8 mouse cellular contexts compared by ENCODE assay signal in genomic region chr9:61915393-61916005, GRCm38 (mm10). TPM values are rescaled to one million over a fixed set of nuclear protein-coding genes. Genes with fewer than 3 reads are reported as not detected.
DNase-seq lines count a peak whose midpoint lies in the region; ATAC-seq and TF ChIP-seq lines count a peak whose summit lies in the region.

No protein-coding gene starts in this region.

- H3K79me2 ChIP-seq in myocyte (ENCODE audit: control insufficient read depth, insufficient read depth) = peaks cover 9% of the 10 kb centered on the region

- peak overlapping the region; percentile 95; the same call in 1 of the 2 replicates for H3K27ac ChIP-seq in layer of hippocampus, adult 2 months
- no peak overlapping the region for H3K27ac ChIP-seq in embryonic facial prominence, embryonic 11.5 days (replicated peaks; ENCODE audit: low read depth, low read length)
- H3K27ac ChIP-seq in intestine, embryonic 15.5 days = peak overlapping the region; percentile 97

- peak overlapping the region; percentile 67 for H3K4me2 ChIP-seq in embryonic facial prominence, embryonic 11.5 days (ENCODE audit: low read depth, low read length)
- H3K4me2 ChIP-seq in intestine, embryonic 15.5 days (replicated peaks) = peak overlapping the region; percentile 82
- peak overlapping the region; percentile 73 for H3K4me2 ChIP-seq in myocyte (ENCODE audit: low read depth)

- H3ac ChIP-seq in myocyte (ENCODE audit: control insufficient read depth, insufficient read length) = no peak overlapping the region

- H3K36me3 ChIP-seq in embryonic facial prominence, embryonic 11.5 days (replicated peaks; ENCODE audit: control insufficient read depth, insufficient read depth, low read depth, low read length) = peaks cover 3% of the 10 kb centered on the region
- peaks cover 20% of the 10 kb centered on the region; the same call in 1 of the 2 replicates for H3K36me3 ChIP-seq in intestine, embryonic 15.5 days
- no peaks in the 10 kb centered on the region for H3K36me3 ChIP-seq in myocyte (ENCODE audit: control insufficient read depth, insufficient read depth)

- no peak for TF ChIP-seq POLR2A in myocyte (IDR thresholded peaks at IDR 0.05; ENCODE audit: insufficient read length, low read depth)

- no peaks in the 10 kb centered on the region for H3K4me1 ChIP-seq in embryonic facial prominence, embryonic 11.5 days (ENCODE audit: control insufficient read depth, insufficient read depth, low read length)
- peaks cover 8% of the 10 kb centered on the region; the same call in 1 of the 2 replicates for H3K4me1 ChIP-seq in intestine, embryonic 15.5 days (replicated peaks)

- ATAC-seq in embryonic facial prominence, embryonic 11.5 days (replicated peaks; ENCODE audit: insufficient number of reproducible peaks, low FRiP score, low TSS enrichment, low read depth) = no peak
- no peak for ATAC-seq in intestine, embryonic 15.5 days
- no peak for ATAC-seq in monocyte, adult 5-6 weeks (replicated peaks; ENCODE audit: insufficient number of reproducible peaks, low FRiP score, low TSS enrichment, poor library complexity, severe bottlenecking)

- H3K27me3 ChIP-seq in embryonic facial prominence, embryonic 11.5 days (ENCODE audit: control insufficient read depth, insufficient read depth, low read length) = no peaks in the 10 kb centered on the region
- no peaks in the 10 kb centered on the region for H3K27me3 ChIP-seq in intestine, embryonic 15.5 days (replicated peaks)
- H3K27me3 ChIP-seq in myocyte (ENCODE audit: control insufficient read depth, insufficient read depth, insufficient read length) = no peaks in the 10 kb centered on the region

- no peak for TF ChIP-seq CTCF in layer of hippocampus, adult 2 months (conservative IDR thresholded peaks at IDR 0.05)

- no peaks in the 10 kb centered on the region for H3K9me3 ChIP-seq in embryonic facial prominence, embryonic 11.5 days (replicated peaks; ENCODE audit: control insufficient read depth, low read length)
- no peaks in the 10 kb centered on the region for H3K9me3 ChIP-seq in intestine, embryonic 15.5 days

- 45% methylated on average over 4 of the region's 4 CpGs for WGBS in embryonic facial prominence, embryonic 11.5 days
- WGBS in intestine, embryonic 15.5 days = 45% methylated on average over 4 of the region's 4 CpGs

- DNase-seq in layer of hippocampus, adult 2 months (ENCODE audit: low spot score in 2 of 2) = no peak
- DNase-seq in layer of hippocampus, postnatal 14 days (ENCODE audit: low spot score in 2 of 2) = no peak
- no peak for DNase-seq in embryonic facial prominence, embryonic 11.5 days (ENCODE audit: low spot score)
- no peak for DNase-seq in thymus, postnatal 14 days
- DNase-seq in layer of hippocampus, adult 11-12 months (ENCODE audit: low spot score) = no peak

- H3K9ac ChIP-seq in embryonic facial prominence, embryonic 11.5 days (replicated peaks; ENCODE audit: low read length) = peak overlapping the region; percentile 57
- H3K9ac ChIP-seq in intestine, embryonic 15.5 days = peak overlapping the region; percentile 55; the same call in 1 of the 2 replicates

- peak overlapping the region; percentile 89 for H3K4me3 ChIP-seq in layer of hippocampus, adult 2 months
- peak overlapping the region; percentile 90 for H3K4me3 ChIP-seq in embryonic facial prominence, embryonic 11.5 days (ENCODE audit: low read depth, low read length)
- H3K4me3 ChIP-seq in intestine, embryonic 15.5 days (replicated peaks) = peak overlapping the region; percentile 83; the same call in 1 of the 2 replicates
- peak overlapping the region; percentile 89 for H3K4me3 ChIP-seq in myocyte

TF ChIP-seq in myocyte, 11 proteins besides CTCF, POLR2A, EP300 and RAD21:
- TF ChIP-seq TCF3 (IDR thresholded peaks at IDR 0.05; ENCODE audit: insufficient read length, low read depth) = no peak
- TF ChIP-seq POLR2AphosphoS2 (IDR thresholded peaks at IDR 0.05; ENCODE audit: insufficient read length, low read depth) = peak; percentile 41

RNA-seq across cellular contexts. Expression of gene Rplp1, which starts 1.2 kb away (rescaled TPM):
- total RNA-seq in layer of hippocampus, adult 2 months (2021) = 1,000 to 10,000 TPM; 1,620 to 1,656 TPM
- 1,000 to 10,000 TPM; 1,323 to 1,423 TPM for total RNA-seq in layer of hippocampus, postnatal 14 days (2021)
- 1,072 and 1,174 TPM in 2 replicates for polyA plus RNA-seq in embryonic facial prominence, embryonic 11.5 days (2014; fragmentation: Nextera tagmentation; extraction: Ambion mirVana)
- polyA plus RNA-seq in intestine, embryonic 15.5 days (2015; fragmentation: Nextera tagmentation; extraction: Ambion mirVana) = 1,374 and 1,471 TPM in 2 replicates
- 9,411 TPM for polyA plus RNA-seq in myocyte (2012; fragmentation: generic; extraction: Trizol)
- total RNA-seq in monocyte, adult 5-6 weeks (2017) = 2,240 to 3,679 TPM (median 3,046 TPM) in 3 replicates

RNA-seq across cellular contexts. Expression of gene Kif23, which starts 31.1 kb away (rescaled TPM):
- 1 to 10 TPM; 1.5 to 3.9 TPM for total RNA-seq in layer of hippocampus, adult 2 months (2021)
- total RNA-seq in layer of hippocampus, postnatal 14 days (2021) = 1 to 10 TPM; 3.3 to 5.8 TPM
- 121 and 127 TPM in 2 replicates for polyA plus RNA-seq in embryonic facial prominence, embryonic 11.5 days (2014; fragmentation: Nextera tagmentation; extraction: Ambion mirVana)
- polyA plus RNA-seq in intestine, embryonic 15.5 days (2015; fragmentation: Nextera tagmentation; extraction: Ambion mirVana) = 83.2 and 92.6 TPM in 2 replicates
- polyA plus RNA-seq in myocyte (2012; fragmentation: generic; extraction: Trizol) = 24.1 TPM
- total RNA-seq in monocyte, adult 5-6 weeks (2017) = 28.8 to 78.3 TPM (median 41.1 TPM) in 3 replicates
